Mouse (Mus musculus): ENCODE measurements around the gene Idh3g.

DNA sequence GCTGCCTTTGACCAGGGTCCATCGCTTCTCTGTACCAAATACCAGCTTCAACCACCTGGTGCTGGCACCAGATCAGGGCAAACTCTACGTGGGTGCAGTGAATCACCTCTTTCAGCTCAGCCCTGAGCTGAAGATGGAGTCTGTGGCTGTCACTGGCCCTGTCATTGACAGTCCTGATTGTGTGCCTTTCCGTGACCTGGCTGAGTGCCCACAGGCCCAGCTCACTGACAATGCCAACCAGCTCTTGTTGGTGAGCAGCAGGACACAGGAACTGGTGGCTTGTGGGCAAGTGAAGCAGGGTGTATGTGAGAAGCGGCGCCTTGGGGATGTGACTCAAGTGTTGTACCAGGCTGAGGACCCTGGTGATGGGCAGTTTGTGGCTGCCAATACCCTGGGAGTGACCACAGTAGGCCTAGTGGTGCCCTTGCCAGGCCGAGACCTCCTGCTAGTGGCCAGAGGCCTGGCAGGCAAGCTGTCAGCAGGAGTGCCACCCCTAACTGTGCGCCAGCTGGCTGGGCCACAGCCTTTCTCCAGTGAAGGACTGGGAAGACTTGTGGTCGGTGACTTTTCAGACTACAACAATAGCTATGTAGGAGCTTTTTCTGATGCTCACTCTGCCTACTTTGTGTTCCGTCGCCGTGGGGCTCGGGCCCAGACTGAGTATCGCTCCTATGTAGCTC lies 27.9 kb downstream of the Idh3g start:
- TF ChIP-seq POLR2A (IDR thresholded peaks at IDR 0.05; ENCODE audit: extremely low read depth, insufficient read depth, low read length) (no peak), CTCF (IDR thresholded peaks at IDR 0.05; ENCODE audit: low read depth, low read length) (no peak)
